Mouse (Mus musculus): ENCODE results near the gene Faf1. TPM values are rescaled to one million over a fixed set of nuclear protein-coding genes. Genes with fewer than 3 reads are reported as not detected.
A peak's percentile ranks its signal among the peaks of the same experiment; 100 is the strongest.

Faf1 gene
- polyA plus RNA-seq, 1 experiment from 2014 or later = 22.6 TPM

- TF ChIP-seq CTCF (IDR thresholded peaks at IDR 0.05; ENCODE audit: low read depth) = no peak
- Histone ChIP-seq H3K27me3 (ENCODE audit: insufficient read depth, low read length) (no peaks in the 10 kb centered on the region), H3K4me1 (replicated peaks; ENCODE audit: insufficient read depth, low read length) (no peaks in the 10 kb centered on the region), H3K27ac (no peak overlapping the region), H3K36me3 (ENCODE audit: insufficient read depth, low read length) (no peaks in the 10 kb centered on the region), H3K9ac (ENCODE audit: low read depth, low read length) (no peak overlapping the region), H3K9me3 (replicated peaks; ENCODE audit: low read length) (no peaks in the 10 kb centered on the region), H3K4me2 (ENCODE audit: low read length) (no peak overlapping the region), H3K4me3 (replicated peaks; ENCODE audit: low read depth, low read length) (no peak overlapping the region)
- DNase-seq (ENCODE audit: low spot score) (no peak), ATAC-seq (replicated peaks; ENCODE audit: low FRiP score, low read depth) (no peak)
- 72% methylated on average over 2 of the region's 2 CpGs for WGBS
These were observed 83.5 kb downstream of the Faf1 start for GRCm38 (mm10) chr4:109759901-109760300.

GRCm38 (mm10) chr4:109760501-109760900 lies 84.1 kb downstream of the Faf1 start:
- Histone ChIP-seq H3K27ac (no peak overlapping the region), H3K9me3 (replicated peaks; ENCODE audit: low read length) (no peaks in the 10 kb centered on the region), H3K9ac (ENCODE audit: low read depth, low read length) (no peak overlapping the region), H3K27me3 (ENCODE audit: insufficient read depth, low read length) (no peaks in the 10 kb centered on the region), H3K4me3 (replicated peaks; ENCODE audit: low read depth, low read length) (no peak overlapping the region), H3K4me2 (ENCODE audit: low read length) (no peak overlapping the region), H3K36me3 (ENCODE audit: insufficient read depth, low read length) (no peaks in the 10 kb centered on the region), H3K4me1 (replicated peaks; ENCODE audit: insufficient read depth, low read length) (no peaks in the 10 kb centered on the region)
- TF ChIP-seq CTCF (IDR thresholded peaks at IDR 0.05; ENCODE audit: low read depth) = no peak
- WGBS = 85% methylated on average over 3 of the region's 3 CpGs
- ATAC-seq (replicated peaks; ENCODE audit: low FRiP score, low read depth) = no peak
- DNase-seq (ENCODE audit: low spot score) = peak; percentile 4

- H3K9me3 ChIP-seq (replicated peaks; ENCODE audit: low read length) = no peaks in the 10 kb centered on the region
- no peak overlapping the region for H3K27ac ChIP-seq
- no peak overlapping the region for H3K9ac ChIP-seq (ENCODE audit: low read depth, low read length)
- DNase-seq (ENCODE audit: low spot score) = no peak
- ATAC-seq (replicated peaks; ENCODE audit: low FRiP score, low read depth) = no peak
- no peak overlapping the region for H3K4me2 ChIP-seq (ENCODE audit: low read length)
- no peaks in the 10 kb centered on the region for H3K4me1 ChIP-seq (replicated peaks; ENCODE audit: insufficient read depth, low read length)
- 61% methylated on average over 7 of the region's 7 CpGs for WGBS
- H3K4me3 ChIP-seq (replicated peaks; ENCODE audit: low read depth, low read length) = no peak overlapping the region
- no peaks in the 10 kb centered on the region for H3K36me3 ChIP-seq (ENCODE audit: insufficient read depth, low read length)
- no peaks in the 10 kb centered on the region for H3K27me3 ChIP-seq (ENCODE audit: insufficient read depth, low read length)
- TF ChIP-seq CTCF (IDR thresholded peaks at IDR 0.05; ENCODE audit: low read depth) = no peak
These were observed 86.5 kb downstream of the Faf1 start for GRCm38 (mm10) chr4:109762768-109763501.

- DNase-seq (ENCODE audit: low spot score) = no peak
- no peak overlapping the region for H3K27ac ChIP-seq
- H3K4me2 ChIP-seq (ENCODE audit: low read length) = no peak overlapping the region
- no peak for TF ChIP-seq CTCF (IDR thresholded peaks at IDR 0.05; ENCODE audit: low read depth)
- 61% methylated on average over 1 of the region's 1 CpGs for WGBS
- no peaks in the 10 kb centered on the region for H3K9me3 ChIP-seq (replicated peaks; ENCODE audit: low read length)
- no peaks in the 10 kb centered on the region for H3K36me3 ChIP-seq (ENCODE audit: insufficient read depth, low read length)
- H3K4me3 ChIP-seq (replicated peaks; ENCODE audit: low read depth, low read length) = no peak overlapping the region
- H3K4me1 ChIP-seq (replicated peaks; ENCODE audit: insufficient read depth, low read length) = no peaks in the 10 kb centered on the region
- no peak overlapping the region for H3K9ac ChIP-seq (ENCODE audit: low read depth, low read length)
- ATAC-seq (replicated peaks; ENCODE audit: low FRiP score, low read depth) = no peak
- H3K27me3 ChIP-seq (ENCODE audit: insufficient read depth, low read length) = no peaks in the 10 kb centered on the region
These were observed 92.7 kb downstream of the Faf1 start for GRCm38 (mm10) chr4:109769071-109769470.

GRCm38 (mm10) chr4:109782577-109783114 lies 106.3 kb downstream of the Faf1 start:
- H3K36me3 ChIP-seq (ENCODE audit: insufficient read depth, low read length) = no peaks in the 10 kb centered on the region
- no peak overlapping the region for H3K4me3 ChIP-seq (replicated peaks; ENCODE audit: low read depth, low read length)
- H3K27ac ChIP-seq = no peak overlapping the region
- TF ChIP-seq CTCF (IDR thresholded peaks at IDR 0.05; ENCODE audit: low read depth) = no peak
- DNase-seq (ENCODE audit: low spot score) = no peak
- H3K9ac ChIP-seq (ENCODE audit: low read depth, low read length) = no peak overlapping the region
- no peaks in the 10 kb centered on the region for H3K9me3 ChIP-seq (replicated peaks; ENCODE audit: low read length)
- 94% methylated on average over 4 of the region's 4 CpGs for WGBS
- no peaks in the 10 kb centered on the region for H3K4me1 ChIP-seq (replicated peaks; ENCODE audit: insufficient read depth, low read length)
- ATAC-seq (replicated peaks; ENCODE audit: low FRiP score, low read depth) = no peak
- H3K27me3 ChIP-seq (ENCODE audit: insufficient read depth, low read length) = no peaks in the 10 kb centered on the region
- H3K4me2 ChIP-seq (ENCODE audit: low read length) = no peak overlapping the region

- DNase-seq (ENCODE audit: low spot score) = no peak
- Histone ChIP-seq H3K27me3 (ENCODE audit: insufficient read depth, low read length) (no peaks in the 10 kb centered on the region), H3K27ac (no peak overlapping the region), H3K9ac (ENCODE audit: low read depth, low read length) (no peak overlapping the region), H3K36me3 (ENCODE audit: insufficient read depth, low read length) (no peaks in the 10 kb centered on the region), H3K4me1 (replicated peaks; ENCODE audit: insufficient read depth, low read length) (no peaks in the 10 kb centered on the region), H3K9me3 (replicated peaks; ENCODE audit: low read length) (no peaks in the 10 kb centered on the region), H3K4me2 (ENCODE audit: low read length) (no peak overlapping the region), H3K4me3 (replicated peaks; ENCODE audit: low read depth, low read length) (no peak overlapping the region)
- 57% methylated on average over 4 of the region's 4 CpGs for WGBS
- no peak for ATAC-seq (replicated peaks; ENCODE audit: low FRiP score, low read depth)
- TF ChIP-seq CTCF (IDR thresholded peaks at IDR 0.05; ENCODE audit: low read depth) = no peak
These were observed 113.1 kb downstream of the Faf1 start for GRCm38 (mm10) chr4:109789347-109790001.
